Mouse (Mus musculus) ES-E14 (cell line): ENCODE data around the gene Tlr4.

Experiments
- CHD2 ChIP-seq: IDR thresholded peaks from 2 replicates; pipeline ENCODE4 v1.6.1; 2014; ENCODE audit warnings: mild to moderate bottlenecking, low read depth, low read length, inconsistent platforms
- HCFC1 ChIP-seq: IDR thresholded peaks from 2 replicates; pipeline ENCODE4 v1.6.1; 2012; ENCODE audit warnings: low read length, inconsistent platforms, borderline replicate concordance; ENCODE audit not compliant: insufficient read depth
- MAFK ChIP-seq: IDR thresholded peaks from 2 replicates; pipeline ENCODE4 v1.6.1; 2014; ENCODE audit warnings: mild to moderate bottlenecking, low read depth, low read length, inconsistent platforms; ENCODE audit not compliant: insufficient read depth
- ZNF384 ChIP-seq: IDR thresholded peaks from 2 replicates; pipeline ENCODE4 v1.6.1; 2012; ENCODE audit warnings: low read depth, low read length, inconsistent platforms

- TF ChIP-seq CHD2 (no peak), HCFC1 (no peak), ZNF384 (no peak), MAFK (no peak)
These were observed 55.9 kb downstream of the Tlr4 start for GRCm38 (mm10) chr4:66883264-66883663.
